Comparison of ENCODE assay signal across 25 mouse cellular contexts in the genomic region with DNA sequence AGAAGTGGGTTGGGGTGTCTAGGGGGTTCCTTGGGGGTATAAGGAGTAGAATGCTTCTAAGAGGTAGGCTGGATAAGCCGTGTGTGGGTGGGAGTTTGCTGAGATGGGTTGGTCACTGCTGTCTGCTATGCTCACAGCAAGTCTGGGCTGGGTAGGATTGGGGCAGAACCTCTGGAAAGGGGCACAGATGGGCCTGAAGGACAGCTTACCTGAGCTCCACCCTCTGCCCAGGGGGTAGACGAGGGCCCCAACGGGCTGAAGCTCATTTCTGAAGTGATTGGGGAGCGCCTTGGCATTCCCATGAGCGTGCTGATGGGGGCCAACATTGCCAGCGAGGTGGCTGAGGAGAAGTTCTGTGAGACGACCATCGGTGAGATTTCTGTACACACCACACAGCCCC. TPM values are rescaled to one million over a fixed set of nuclear protein-coding genes. Genes with fewer than 3 reads are reported as not detected.
DNase-seq lines count a peak whose midpoint lies in the region; TF ChIP-seq lines count a peak whose summit lies in the region.
"Had no signal": no experiment of that assay in that cellular context is flagged by ENCODE, and none has a peak within 500 bp of the region (broad histone marks: within the 10 kb centered on the region; RNA-seq: fewer than 3 reads in every experiment).

No protein-coding gene starts in this region.

- peaks cover 7% of the 10 kb centered on the region; the same call in 1 of the 2 replicates for H3K4me1 ChIP-seq in brown adipose tissue, adult 24 weeks (ENCODE audit: control insufficient read depth, insufficient read depth, insufficient read length, low read length)

- intact Hi-C loops in gastrocnemius, adult 2 months (cut with DNase I), result no loop called here
- intact Hi-C loops in gastrocnemius, postnatal 36 days (cut with DNase I), result loop anchor here (5.0 kb wide), 1 partner anchor 182 kb away; no protein-coding TSS in a partner anchor
- intact Hi-C loops in left cerebral cortex, adult 2 months (cut with DNase I), result no loop called here
- intact Hi-C loops in left cerebral cortex, postnatal 36 days (cut with DNase I), result no loop called here

- peak overlapping the region; percentile 96 for H3K27ac ChIP-seq in gastrocnemius, adult 2 months
- H3K27ac ChIP-seq in left cerebral cortex, adult 2 months, result peak overlapping the region; percentile 28; the same call in 1 of the 2 replicates
- H3K27ac ChIP-seq in brown adipose tissue, adult 24 weeks (replicated peaks; ENCODE audit: low read depth, low read length), result peak overlapping the region; percentile 91
- H3K27ac ChIP-seq: embryonic facial prominence, embryonic 15.5 days; forebrain, embryonic 10.5 days; heart, adult 2 months; heart, embryonic 15.5 days; hindbrain, embryonic 10.5 days; hindbrain, embryonic 14.5 days had no signal

- peak overlapping the region; percentile 76 for H3K4me3 ChIP-seq in gastrocnemius, adult 2 months
- no peak overlapping the region for H3K4me3 ChIP-seq in left cerebral cortex, adult 2 months
- peak overlapping the region; percentile 67 for H3K4me3 ChIP-seq in brown adipose tissue, adult 24 weeks (ENCODE audit: insufficient read depth, low read depth, low read length)
- H3K4me3 ChIP-seq: embryonic facial prominence, embryonic 15.5 days; erythroblast, embryonic 14.5 days; forebrain, embryonic 10.5 days; heart, adult 2 months; heart, embryonic 15.5 days; hindbrain, embryonic 10.5 days had no signal

- peak; percentile 19 for DNase-seq in adrenal gland, postnatal 10 days
- DNase-seq in adrenal gland, adult 8-10 months, result no peak
- DNase-seq in gastrocnemius, adult 2 months, result no peak
- DNase-seq in gastrocnemius, postnatal 36 days, result no peak
- DNase-seq in left cerebral cortex, adult 2 months (ENCODE audit: extremely low spot score in 1 of 2, low spot score in 2 of 2), result no peak
- no peak for DNase-seq in left cerebral cortex, postnatal 36 days (ENCODE audit: low spot score in 2 of 2)
- DNase-seq: adrenal gland, postnatal 14 days; B cell, adult 2 months; cerebellum, postnatal 10 days; embryo, embryonic 11 days; heart, adult 2 months had no signal

- no peak for TF ChIP-seq CTCF in gastrocnemius, adult 2 months (IDR thresholded peaks at IDR 0.05)
- no peak for TF ChIP-seq CTCF in left cerebral cortex, adult 2 months (IDR thresholded peaks at IDR 0.05)

RNA-seq across cellular contexts. Expression of gene Gpd1, which starts 2.5 kb away (rescaled TPM):
- total RNA-seq in adrenal gland, postnatal 10 days (2021), result 1,000 to 10,000 TPM; 1,543 to 1,818 TPM
- 100 to 1,000 TPM; 189 to 666 (median 461) TPM for total RNA-seq in adrenal gland, adult 8-10 months (2022)
- total RNA-seq in gastrocnemius, adult 2 months (2021), result 100 to 1,000 TPM; 381 to 575 TPM
- total RNA-seq in gastrocnemius, postnatal 36 days (2021), result 100 to 1,000 TPM; 569 to 657 TPM
- total RNA-seq in left cerebral cortex, adult 2 months (2021), result 100 to 1,000 TPM in 1 of 2 experiments, 10 to 100 TPM in 1; 90.7 to 100 TPM
- 100 to 1,000 TPM in 1 of 2 experiments, 10 to 100 TPM in 1; 89.9 to 104 TPM for total RNA-seq in left cerebral cortex, postnatal 36 days (2021)
- polyA plus RNA-seq in brown adipose tissue, adult 24 weeks (2012; ENCODE audit: insufficient read depth, insufficient read length, missing spikeins), result 4,943 and 5,428 TPM in 2 replicates
- total RNA-seq: G1E had no signal
- polyA plus RNA-seq: G1E had no signal

RNA-seq across cellular contexts. Expression of gene Cox14, which starts 5.6 kb away (rescaled TPM):
- total RNA-seq in adrenal gland, postnatal 10 days (2021), result 100 to 1,000 TPM; 178 to 185 TPM
- total RNA-seq in adrenal gland, adult 8-10 months (2022), result 100 to 1,000 TPM; 200 to 304 (median 253) TPM
- 100 to 1,000 TPM; 145 to 166 TPM for total RNA-seq in gastrocnemius, adult 2 months (2021)
- total RNA-seq in gastrocnemius, postnatal 36 days (2021), result 100 to 1,000 TPM; 151 to 159 TPM
- total RNA-seq in left cerebral cortex, adult 2 months (2021), result 100 to 1,000 TPM; 113 to 123 TPM
- total RNA-seq in left cerebral cortex, postnatal 36 days (2021), result 100 to 1,000 TPM; 112 to 121 TPM
- polyA plus RNA-seq in brown adipose tissue, adult 24 weeks (2012; ENCODE audit: insufficient read depth, insufficient read length, missing spikeins), result 189 and 242 TPM in 2 replicates

RNA-seq across cellular contexts. Expression of gene Gm17349, which starts 14.6 kb away (rescaled TPM):
- total RNA-seq in adrenal gland, postnatal 10 days (2021), result 10 to 100 TPM; 10.9 to 24.6 TPM
- 10 to 100 TPM; 30.4 to 55.2 (median 34.8) TPM for total RNA-seq in adrenal gland, adult 8-10 months (2022)
- total RNA-seq in gastrocnemius, adult 2 months (2021), result 1 to 10 TPM in 1 of 2 experiments, not detected in 1; 1.0 TPM
- 1 to 10 TPM in 1 of 2 experiments, not detected in 1; 1.2 TPM for total RNA-seq in gastrocnemius, postnatal 36 days (2021)
- total RNA-seq in left cerebral cortex, adult 2 months (2021), result 10 to 100 TPM in 1 of 2 experiments, 1 to 10 TPM in 1; 5.3 to 11.7 TPM
- 10 to 100 TPM in 1 of 2 experiments, 1 to 10 TPM in 1; 9.2 to 10.4 TPM for total RNA-seq in left cerebral cortex, postnatal 36 days (2021)
- polyA plus RNA-seq in brown adipose tissue, adult 24 weeks (2012; ENCODE audit: insufficient read depth, insufficient read length, missing spikeins), result not detected in 2 replicates
- total RNA-seq: common myeloid progenitor, adult 5-6 weeks had no signal
- polyA plus RNA-seq: CD4-positive, CD25-positive, alpha-beta regulatory T cell, adult 4 months; embryonic facial prominence, embryonic 11.5 days; embryonic facial prominence, embryonic 15.5 days; forebrain, embryonic 10.5 days; forebrain, embryonic 14.5 days; heart, adult 2 months; heart, embryonic 11.5 days; heart, embryonic 15.5 days; hindbrain, embryonic 10.5 days; hindbrain, embryonic 14.5 days had no signal

RNA-seq across cellular contexts. Expression of gene Smarcd1, which starts 17.9 kb away (rescaled TPM):
- 10 to 100 TPM; 47.1 to 49.6 TPM for total RNA-seq in adrenal gland, postnatal 10 days (2021)
- 10 to 100 TPM; 45.2 to 90.5 (median 62.8) TPM for total RNA-seq in adrenal gland, adult 8-10 months (2022)
- total RNA-seq in gastrocnemius, adult 2 months (2021), result 1 to 10 TPM; 6.9 to 7.2 TPM
- total RNA-seq in gastrocnemius, postnatal 36 days (2021), result 1 to 10 TPM; 5.5 to 6.1 TPM
- 100 to 1,000 TPM; 157 to 163 TPM for total RNA-seq in left cerebral cortex, adult 2 months (2021)
- total RNA-seq in left cerebral cortex, postnatal 36 days (2021), result 100 to 1,000 TPM; 159 to 164 TPM
- polyA plus RNA-seq in brown adipose tissue, adult 24 weeks (2012; ENCODE audit: insufficient read depth, insufficient read length, missing spikeins), result 14.9 and 17.4 TPM in 2 replicates

RNA-seq across cellular contexts. Expression of gene Asic1, which starts 49.7 kb away (rescaled TPM):
- 1 to 10 TPM in 1 of 2 experiments, under 1 TPM in 1; 0.75 to 1.5 TPM for total RNA-seq in adrenal gland, postnatal 10 days (2021)
- total RNA-seq in adrenal gland, adult 8-10 months (2022), result 1 to 10 TPM; 1.4 to 2.5 (median 1.8) TPM
- total RNA-seq in gastrocnemius, adult 2 months (2021), result under 1 TPM in 1 of 2 experiments, not detected in 1; 0.31 TPM
- total RNA-seq in gastrocnemius, postnatal 36 days (2021), result under 1 TPM; 0.10 TPM
- total RNA-seq in left cerebral cortex, adult 2 months (2021), result 10 to 100 TPM; 66.7 to 81.0 TPM
- total RNA-seq in left cerebral cortex, postnatal 36 days (2021), result 10 to 100 TPM; 59.1 to 79.8 TPM
- polyA plus RNA-seq in brown adipose tissue, adult 24 weeks (2012; ENCODE audit: insufficient read depth, insufficient read length, missing spikeins), result not detected in 2 replicates
- total RNA-seq: common myeloid progenitor, adult 5-6 weeks; gastrocnemius, adult 8-10 months had no signal
- polyA plus RNA-seq: erythroblast, embryonic 14.5 days; G1E had no signal

Comparison
In these comparisons a context has a peak if more than half of its experiments do, and no peak if none do; other contexts are left out.
1. H3K27ac ChIP-seq: peak in every context shown above with its lines; median percentile 96 in gastrocnemius, adult 2 months; 91 in brown adipose tissue, adult 24 weeks; 28 in left cerebral cortex, adult 2 months.